ENCODE assay signal across 9 mouse cellular contexts in the genomic region with DNA sequence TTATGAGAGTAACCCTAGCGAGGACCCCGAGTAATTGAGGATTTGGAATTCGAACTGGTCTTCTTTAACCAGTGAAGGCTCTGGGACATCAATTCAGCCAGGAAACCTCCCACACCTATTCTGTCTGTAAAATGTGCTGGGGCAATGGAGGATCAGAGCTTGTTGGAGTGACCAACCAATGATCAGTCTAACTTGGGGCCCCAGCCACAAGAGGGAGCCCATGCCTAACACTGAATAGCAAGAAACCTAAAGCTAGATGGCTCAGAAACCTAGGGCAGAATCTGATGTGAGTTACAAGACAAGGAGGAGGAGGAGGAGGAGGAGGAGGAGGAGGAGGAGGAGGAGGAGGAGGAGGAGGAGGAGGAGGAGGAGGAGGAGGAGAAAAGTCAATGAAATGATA.
A peak's percentile ranks its signal among the peaks of the same experiment; 100 is the strongest.
DNase-seq lines count a peak whose midpoint lies in the region; ATAC-seq and TF ChIP-seq lines count a peak whose summit lies in the region.
"Had no signal": no experiment of that assay in that cellular context is flagged by ENCODE, and none has a peak within 500 bp of the region (broad histone marks: within the 10 kb centered on the region; RNA-seq: fewer than 3 reads in every experiment).

No protein-coding gene starts in this region.

- no peaks in the 10 kb centered on the region for H3K4me1 ChIP-seq in liver, adult 2 months (ENCODE audit: control insufficient read depth, insufficient read depth, low read length)
- no peaks in the 10 kb centered on the region for H3K4me1 ChIP-seq in liver, embryonic 12.5 days
- H3K4me1 ChIP-seq: embryonic facial prominence, embryonic 12.5 days had no signal

- H3K27me3 ChIP-seq in liver, adult 2 months (ENCODE audit: control insufficient read depth, insufficient read depth, low read length), result no peaks in the 10 kb centered on the region
- H3K27me3 ChIP-seq in liver, embryonic 12.5 days (replicated peaks), result no peaks in the 10 kb centered on the region
- H3K27me3 ChIP-seq: embryonic facial prominence, embryonic 12.5 days had no signal

- WGBS in liver, adult 2 months, result 51% methylated on average over 3 of the region's 3 CpGs
- 36% methylated on average over 3 of the region's 3 CpGs for WGBS in liver, embryonic 12.5 days (ENCODE audit: insufficient replicate concordance)

- no peak overlapping the region for H3K27ac ChIP-seq in liver, adult 2 months (replicated peaks; ENCODE audit: insufficient read depth, low read depth, low read length)
- H3K27ac ChIP-seq in liver, embryonic 12.5 days, result no peak overlapping the region
- H3K27ac ChIP-seq: embryonic facial prominence, embryonic 12.5 days had no signal

- peak; percentile 19 for DNase-seq in liver, adult 2 months (ENCODE audit: extremely low read depth, low read depth, low spot score)
- peak; percentile 56 for DNase-seq in adrenal gland, postnatal 10 days
- DNase-seq in embryo, embryonic 10.5 days (ENCODE audit: low spot score), result peak; percentile 71
- peak; percentile 72 for DNase-seq in kidney, adult 9 months
- DNase-seq in left cerebral cortex, postnatal 4 days, result peak; percentile 51
- DNase-seq in skeletal muscle tissue, adult 2 months (ENCODE audit: low read depth, low spot score), result peak; percentile 17

- H3K4me3 ChIP-seq in liver, adult 2 months (ENCODE audit: insufficient read depth, low read depth, low read length), result no peak overlapping the region
- no peak overlapping the region for H3K4me3 ChIP-seq in liver, embryonic 12.5 days
- H3K4me3 ChIP-seq: embryonic facial prominence, embryonic 12.5 days had no signal

- H3K9ac ChIP-seq in liver, adult 2 months (ENCODE audit: low read depth, low read length), result no peak overlapping the region
- H3K9ac ChIP-seq in liver, embryonic 12.5 days, result no peak overlapping the region
- H3K9ac ChIP-seq: embryonic facial prominence, embryonic 12.5 days had no signal

- peak; percentile 45; the same call in 1 of the 2 replicates for TF ChIP-seq CTCF in liver, adult 2 months (IDR thresholded peaks at IDR 0.05; ENCODE audit: low read depth, low read length)

- no peaks in the 10 kb centered on the region for H3K9me3 ChIP-seq in liver, embryonic 12.5 days (replicated peaks)
- H3K9me3 ChIP-seq: embryonic facial prominence, embryonic 12.5 days had no signal

- ATAC-seq in liver, embryonic 12.5 days, result no peak
- no peak for ATAC-seq in inflammation-experienced regulatory T-cells, adult 6 months

- H3K79me2 ChIP-seq in liver, adult 2 months (ENCODE audit: control insufficient read depth, insufficient read depth, low read length), result no peaks in the 10 kb centered on the region

- TF ChIP-seq POLR2A in liver, adult 2 months (IDR thresholded peaks at IDR 0.05; ENCODE audit: extremely low read depth, insufficient read depth, low read length), result no peak

- H3K36me3 ChIP-seq in liver, adult 2 months (ENCODE audit: control insufficient read depth, insufficient read depth, low read length), result no peaks in the 10 kb centered on the region
- H3K36me3 ChIP-seq in liver, embryonic 12.5 days, result no peaks in the 10 kb centered on the region
- H3K36me3 ChIP-seq: embryonic facial prominence, embryonic 12.5 days had no signal

- no peak overlapping the region for H3K4me2 ChIP-seq in liver, embryonic 12.5 days
- H3K4me2 ChIP-seq: embryonic facial prominence, embryonic 12.5 days had no signal

- intact Hi-C loops in left cerebral cortex, postnatal 4 days (cut with DNase I), result loop anchor here (5.0 kb wide), 1 partner anchor 314 kb away; no protein-coding TSS in a partner anchor

Comparison
In these comparisons a context has a peak if more than half of its experiments do, and no peak if none do; other contexts are left out.
1. DNase-seq: peak in every context shown above with its lines; median percentile 72 in kidney, adult 9 months; 71 in embryo, embryonic 10.5 days; 56 in adrenal gland, postnatal 10 days; 51 in left cerebral cortex, postnatal 4 days; 19 in liver, adult 2 months; 17 in skeletal muscle tissue, adult 2 months.